Mouse (Mus musculus) frontal cortex, adult 2 months (tissue): Measurements from ENCODE around the gene Fscn3. TPM values are rescaled to one million over a fixed set of nuclear protein-coding genes. Genes with fewer than 3 reads are reported as not detected.

ENCODE experiments used
- DNase-seq, 2 experiments: peaks; one replicate each; pipeline ENCODE4 v3.0.0; 2022; ENCODE audit warnings: low spot score in 1 of 2; ENCODE audit errors: extremely low spot score in 1 of 2
- polyA plus RNA-seq: library from polyadenylated mRNA; depleted of rRNA; stranded (reverse); fragments of >200 nt; gene quantifications from 2 replicates; pipeline ENCODE4 v1.2.3, GENCODE M21; 2012; rRNA removed

Fscn3 gene
- 0.04 TPM in 1 of 2 replicates, not detected in the other for polyA plus RNA-seq

DNA sequence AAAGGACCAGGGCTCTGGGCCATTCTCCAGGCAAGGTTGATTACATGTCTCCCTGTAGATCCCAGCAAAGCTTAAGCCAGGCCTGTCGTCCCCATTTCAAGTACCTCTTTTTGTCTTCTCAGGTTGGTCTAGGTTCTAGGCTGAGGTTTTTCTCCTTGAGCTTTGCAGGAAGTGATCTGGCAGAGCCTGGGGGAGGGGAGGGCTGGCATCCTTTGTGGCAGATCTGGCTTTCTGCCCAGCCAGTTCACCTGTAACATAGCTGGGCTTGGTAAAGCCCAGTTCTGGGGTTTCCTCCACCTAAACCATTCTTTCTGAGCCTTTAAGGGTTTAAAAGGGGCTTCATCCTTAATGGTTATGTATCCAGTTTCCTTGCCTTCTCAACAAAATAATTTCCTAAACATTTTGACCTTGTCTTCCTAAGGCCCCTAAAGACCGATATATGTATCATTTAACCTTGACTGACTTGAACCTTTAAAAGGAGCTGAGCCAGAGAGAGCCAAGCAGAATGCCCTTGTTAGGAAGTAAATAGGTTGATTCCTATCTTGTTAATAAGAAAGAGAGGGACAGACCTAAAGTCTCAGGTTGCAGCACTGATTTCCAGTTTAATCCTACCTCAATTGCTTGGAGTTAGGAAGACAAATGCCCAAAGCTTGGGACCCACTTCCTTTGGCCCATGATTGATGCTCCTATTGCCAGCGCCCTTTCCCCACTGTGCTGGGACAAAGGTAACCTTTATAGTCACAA lies at the start of gene Fscn3:
Fscn3 (plus strand) TSS at position 694 of the 744 bp plus-strand sequence.
- no peak for DNase-seq

- DNase-seq: peak in 1 of 2 experiments; percentile 40
Measured at GRCm38 (mm10) chr6:28381983-28382382, 45.6 kb upstream of the Fscn3 start.

GRCm38 (mm10) chr6:28385169-28385568 lies 42.4 kb upstream of the Fscn3 start:
- DNase-seq: no peak

DNA sequence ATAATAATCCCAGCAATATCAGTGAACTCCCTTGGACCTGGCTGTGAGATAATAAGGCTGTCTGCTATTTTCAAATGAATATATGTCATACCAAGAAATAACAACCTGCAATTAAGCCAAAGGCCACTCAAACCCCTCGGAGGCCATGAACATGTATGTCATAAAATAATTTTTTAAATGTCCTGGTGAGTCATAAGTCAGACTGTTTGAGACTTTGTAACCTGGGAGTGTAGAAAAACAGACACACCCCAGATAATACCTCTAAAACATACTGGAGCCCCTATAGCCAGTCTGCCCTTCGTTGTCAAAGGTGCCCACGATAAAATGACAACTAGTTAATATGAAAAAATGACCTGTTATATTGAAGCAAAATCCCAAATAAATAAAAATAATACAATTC lies 38.6 kb upstream of the Fscn3 start:
- DNase-seq: no peak

GRCm38 (mm10) chr6:28396051-28396852 lies 31.3 kb upstream of the Fscn3 start:
- no peak for DNase-seq

- DNase-seq: no peak
Measured at GRCm38 (mm10) chr6:28396853-28397457, 30.6 kb upstream of the Fscn3 start.

GRCm38 (mm10) chr6:28397681-28398203 lies 29.8 kb upstream of the Fscn3 start, which contains the start of gene Zfp800:
Gene Zfp800 (minus strand): TSS chr6:28398005.
- DNase-seq: no peak

DNA sequence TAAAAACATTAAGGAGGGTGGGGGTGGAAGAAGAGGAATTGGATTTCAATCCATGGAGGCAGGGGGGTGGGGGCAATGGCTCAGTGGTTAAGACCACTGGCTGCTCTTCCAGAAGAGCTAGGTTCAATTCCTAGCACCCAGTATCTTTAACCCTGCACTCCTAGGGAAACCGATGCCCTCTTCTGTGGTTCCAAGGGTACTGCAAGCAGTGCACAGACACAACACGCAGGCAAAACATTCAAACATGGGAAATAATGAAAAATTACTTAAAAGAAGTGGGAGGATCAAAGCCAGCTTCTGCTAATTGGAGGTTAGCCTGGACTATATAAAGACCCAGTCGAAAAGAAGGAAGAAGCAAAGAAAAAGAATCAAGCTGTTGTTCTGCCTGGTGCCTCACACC lies 28.9 kb upstream of the Fscn3 start:
- no peak for DNase-seq

GRCm38 (mm10) chr6:28399791-28400190 lies 27.8 kb upstream of the Fscn3 start:
- no peak for DNase-seq

DNA sequence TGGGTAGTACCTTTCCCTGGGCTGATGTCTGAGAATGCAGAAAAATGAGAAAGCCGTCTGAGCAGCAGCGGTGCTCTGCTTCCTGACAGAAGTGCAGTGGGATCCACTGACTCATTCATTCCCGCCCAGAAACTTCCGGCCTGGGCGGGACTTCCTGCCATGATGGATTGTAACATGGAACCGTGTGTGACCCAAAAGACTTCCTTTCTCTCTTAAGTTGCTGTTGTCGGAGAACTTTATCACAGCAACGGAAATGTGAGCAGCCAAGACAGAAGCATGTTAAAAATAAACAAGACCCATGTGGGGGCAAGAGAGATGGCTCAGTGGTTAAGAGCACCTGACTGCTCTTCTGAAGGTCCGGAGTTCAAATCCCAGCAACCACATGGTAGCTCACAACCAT lies 17.5 kb upstream of the Fscn3 start:
- DNase-seq: no peak

DNA sequence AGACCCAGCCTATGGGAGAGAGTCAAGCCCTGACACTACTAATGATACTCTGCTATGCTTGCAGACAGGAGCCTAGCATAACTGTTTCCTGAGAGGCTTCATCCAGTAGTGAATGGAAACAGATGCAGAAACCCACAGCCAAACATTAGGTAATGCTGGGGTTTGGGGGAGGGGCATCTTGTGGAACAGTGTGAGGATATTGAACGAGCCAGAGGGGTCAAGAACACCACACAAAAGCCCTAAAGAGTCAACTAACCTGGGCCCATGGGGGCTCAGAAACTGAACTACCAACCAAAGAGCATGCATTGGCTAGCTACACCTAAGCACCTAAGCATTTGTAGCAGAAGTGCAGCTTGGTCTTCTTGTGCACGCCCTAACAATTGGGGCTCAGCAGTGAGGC lies 16.4 kb upstream of the Fscn3 start:
- no peak for DNase-seq

- no peak for DNase-seq
Measured at GRCm38 (mm10) chr6:28416981-28417380, 10.6 kb upstream of the Fscn3 start.

GRCm38 (mm10) chr6:28418449-28418848 lies 9.1 kb upstream of the Fscn3 start:
- peak in 1 of 2 experiments; percentile 42 for DNase-seq

DNA sequence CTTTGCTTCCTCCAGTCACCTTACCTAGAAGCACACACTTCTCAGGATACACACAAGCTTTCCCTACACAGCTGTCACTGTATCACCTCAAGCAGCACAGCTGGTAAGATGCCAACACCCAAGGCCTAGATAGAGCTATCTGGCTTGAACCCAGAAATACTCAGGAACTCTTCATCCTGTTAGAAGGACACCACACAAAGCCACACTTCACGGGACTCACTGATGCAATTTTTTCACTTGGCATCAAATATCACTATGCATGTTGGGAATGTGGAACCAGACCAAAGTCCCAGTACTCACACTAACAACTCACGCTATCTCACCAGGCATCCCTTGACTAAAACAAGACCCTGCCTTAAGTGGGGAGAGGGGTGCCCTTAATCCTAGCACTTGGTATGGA lies 7.9 kb upstream of the Fscn3 start:
- DNase-seq: no peak

DNA sequence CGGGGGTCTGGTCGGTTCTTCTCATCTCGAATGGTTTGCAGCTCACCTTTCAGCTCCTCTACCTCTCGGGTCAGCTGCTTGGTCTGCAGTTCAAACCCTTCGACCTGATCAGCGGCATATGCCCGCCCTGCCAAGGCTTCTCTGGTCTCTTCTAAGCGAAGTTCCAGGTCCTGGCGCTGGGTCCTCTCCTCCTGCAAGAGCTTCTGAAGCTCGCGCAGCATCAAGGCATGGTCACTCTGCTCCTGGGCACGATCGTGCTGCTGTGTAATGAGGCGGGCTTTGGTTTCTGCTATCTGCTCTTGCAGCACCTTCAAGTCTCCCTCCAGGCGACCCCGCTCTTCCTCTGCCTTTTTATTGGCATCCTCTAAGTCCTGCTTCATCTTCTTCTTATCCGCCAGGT lies 7.2 kb upstream of the Fscn3 start:
- DNase-seq: no peak

- DNase-seq: no peak
Measured at GRCm38 (mm10) chr6:28420865-28421264, 6.7 kb upstream of the Fscn3 start.

DNA sequence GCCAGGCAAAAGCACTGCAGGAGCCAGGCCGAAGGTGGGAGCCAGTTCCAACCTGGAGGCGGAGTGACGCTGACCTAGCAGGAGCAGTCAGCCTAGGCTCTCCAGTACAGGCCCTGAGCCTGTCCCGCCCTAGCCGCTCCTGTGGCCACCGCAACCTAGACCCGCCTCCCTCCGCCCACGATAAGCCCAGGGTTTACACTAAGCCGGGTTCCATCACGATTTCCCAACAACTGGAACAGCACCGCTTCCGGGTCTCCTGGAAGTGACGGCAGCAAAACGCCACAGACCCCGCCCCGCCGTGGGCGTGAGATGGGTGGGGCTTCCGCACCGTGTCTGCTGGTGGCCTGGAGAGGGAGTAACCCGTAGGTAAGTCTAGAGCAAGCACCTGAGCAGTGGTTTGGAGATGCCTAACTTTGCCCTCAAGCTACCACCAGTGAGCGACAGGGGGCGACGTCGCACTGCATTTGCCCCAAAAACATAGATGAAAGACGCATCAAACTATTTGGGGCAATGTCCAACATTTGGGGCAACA lies 6.1 kb upstream of the Fscn3 start:
- DNase-seq: peak; percentile 90 to 97

DNA sequence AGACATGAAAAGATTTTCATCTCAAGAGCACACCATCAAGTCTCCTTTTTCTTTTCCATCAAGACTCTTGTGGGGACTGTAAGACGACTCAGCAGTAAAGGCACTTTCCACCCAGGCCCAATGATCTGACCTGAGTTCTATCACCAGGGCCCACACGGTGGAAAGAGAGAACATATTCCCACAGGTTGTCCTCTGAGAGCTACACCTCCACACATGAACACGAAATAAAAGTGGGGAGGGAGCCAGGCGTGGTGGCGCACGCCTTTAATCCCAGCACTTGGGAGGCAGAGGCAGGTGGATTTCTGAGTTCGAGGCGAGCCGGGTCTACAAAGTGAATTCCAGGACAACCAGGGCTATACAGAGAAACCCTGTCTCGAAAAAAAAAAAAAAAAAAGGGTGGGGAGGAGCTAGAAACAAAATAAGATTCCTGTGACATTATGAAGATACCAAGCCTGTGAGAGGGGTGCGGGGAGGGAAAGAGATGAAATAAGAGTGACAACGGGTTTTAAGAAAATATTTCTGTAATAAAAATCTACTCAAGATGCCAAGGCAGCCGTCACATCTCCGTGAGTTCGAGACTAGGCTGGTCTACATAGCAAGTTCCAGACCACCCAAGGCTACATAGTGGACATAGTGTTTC lies 4.8 kb upstream of the Fscn3 start:
- peak in 1 of 2 experiments; percentile 33 for DNase-seq

DNA sequence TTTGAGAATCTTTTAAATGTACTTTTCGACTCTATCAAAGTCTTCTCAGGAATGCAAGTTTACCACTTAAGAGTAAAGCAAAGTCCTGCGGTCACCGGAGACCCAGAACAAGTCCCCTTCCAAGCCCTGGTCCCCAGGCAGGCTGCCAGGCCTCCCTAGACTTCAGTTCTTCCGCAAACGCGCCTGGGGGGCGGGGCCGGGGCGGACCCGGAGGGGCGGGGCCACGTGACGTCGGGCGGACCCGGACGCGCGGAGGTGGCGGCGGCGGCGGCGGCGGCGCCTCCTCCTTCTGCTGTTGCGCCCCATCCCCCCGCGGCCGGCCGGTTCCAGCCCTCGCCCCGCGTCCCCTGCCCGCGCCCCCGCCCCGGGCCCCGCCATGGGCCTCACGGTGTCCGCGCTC lies 4.3 kb upstream of the Fscn3 start, which contains the start of gene Arf5:
Arf5 (plus strand) TSS at position 248 of the 400 bp plus-strand sequence.
- peak; percentile 76 to 95 for DNase-seq
